Comparison of ENCODE assay signal across 9 mouse cellular contexts in genomic region chr6:28420865-28421264, GRCm38 (mm10). TPM values are rescaled to one million over a fixed set of nuclear protein-coding genes. Genes with fewer than 3 reads are reported as not detected.
A peak's percentile ranks its signal among the peaks of the same experiment; 100 is the strongest.
DNase-seq lines count a peak whose midpoint lies in the region; ATAC-seq and TF ChIP-seq lines count a peak whose summit lies in the region.
"Had no signal": no experiment of that assay in that cellular context is flagged by ENCODE, and none has a peak within 500 bp of the region (broad histone marks: within the 10 kb centered on the region; RNA-seq: fewer than 3 reads in every experiment).

No protein-coding gene starts in this region.

- no peak overlapping the region for H3K27ac ChIP-seq in kidney, embryonic 14.5 days (ENCODE audit: low read depth, low read length)
- H3K27ac ChIP-seq in bone marrow macrophage, adult 2 months (ENCODE audit: insufficient read depth, low read depth, low read length): no peak overlapping the region
- H3K27ac ChIP-seq in hindbrain, embryonic 14.5 days: no peak overlapping the region
- no peak overlapping the region for H3K27ac ChIP-seq in midbrain, embryonic 13.5 days

- 19% methylated on average over 13 of the region's 13 CpGs for WGBS in kidney, embryonic 14.5 days
- WGBS in hindbrain, embryonic 14.5 days: 26% methylated on average over 13 of the region's 13 CpGs
- 26% methylated on average over 13 of the region's 13 CpGs for WGBS in midbrain, embryonic 13.5 days

- peak overlapping the region; percentile 71 for H3K4me3 ChIP-seq in kidney, embryonic 14.5 days (ENCODE audit: low read length)
- peak overlapping the region; percentile 80 for H3K4me3 ChIP-seq in bone marrow macrophage, adult 2 months (ENCODE audit: insufficient read depth, low read length)
- H3K4me3 ChIP-seq in hindbrain, embryonic 14.5 days (replicated peaks; ENCODE audit: low read length): peak overlapping the region; percentile 85
- H3K4me3 ChIP-seq in midbrain, embryonic 13.5 days (replicated peaks): peak overlapping the region; percentile 94

- no peak for DNase-seq in kidney, adult 18-20 months
- no peak for DNase-seq in hindbrain, embryonic 14.5 days (ENCODE audit: low spot score)
- DNase-seq in adrenal gland, postnatal 4 days (ENCODE audit: low spot score in 2 of 2): no peak
- DNase-seq in layer of hippocampus, postnatal 36 days: no peak

- no peak for TF ChIP-seq POLR2A in bone marrow macrophage, adult 2 months (IDR thresholded peaks at IDR 0.05; ENCODE audit: borderline replicate concordance, low read depth, low read length)

- peak overlapping the region; percentile 77 for H3K9ac ChIP-seq in kidney, embryonic 14.5 days (ENCODE audit: low read depth, low read length)
- H3K9ac ChIP-seq in hindbrain, embryonic 14.5 days: peak overlapping the region; percentile 74
- peak overlapping the region; percentile 87 for H3K9ac ChIP-seq in midbrain, embryonic 13.5 days (replicated peaks)

- H3K36me3 ChIP-seq in kidney, embryonic 14.5 days (ENCODE audit: control insufficient read depth, insufficient read depth, low read length): peaks cover 26% of the 10 kb centered on the region
- peaks cover 36% of the 10 kb centered on the region for H3K36me3 ChIP-seq in hindbrain, embryonic 14.5 days (replicated peaks; ENCODE audit: control insufficient read depth, insufficient read depth)
- H3K36me3 ChIP-seq in midbrain, embryonic 13.5 days: peaks cover 30% of the 10 kb centered on the region

- H3K9me3 ChIP-seq in kidney, embryonic 14.5 days (ENCODE audit: control insufficient read depth, low read length): no peaks in the 10 kb centered on the region
- H3K9me3 ChIP-seq in hindbrain, embryonic 14.5 days (ENCODE audit: control insufficient read depth, low read length): no peaks in the 10 kb centered on the region
- no peaks in the 10 kb centered on the region for H3K9me3 ChIP-seq in midbrain, embryonic 13.5 days

- H3K27me3 ChIP-seq in kidney, embryonic 14.5 days (ENCODE audit: control insufficient read depth, insufficient read depth, low read length): no peaks in the 10 kb centered on the region
- no peaks in the 10 kb centered on the region for H3K27me3 ChIP-seq in hindbrain, embryonic 14.5 days (ENCODE audit: control insufficient read depth, insufficient read depth, low read length)
- H3K27me3 ChIP-seq in midbrain, embryonic 13.5 days: no peaks in the 10 kb centered on the region

- H3K4me1 ChIP-seq in kidney, embryonic 14.5 days (ENCODE audit: control insufficient read depth, insufficient read depth, low read length): peaks cover 30% of the 10 kb centered on the region
- H3K4me1 ChIP-seq in bone marrow macrophage, adult 2 months (ENCODE audit: control insufficient read depth, insufficient read depth, low read length): peaks cover 26% of the 10 kb centered on the region
- H3K4me1 ChIP-seq in hindbrain, embryonic 14.5 days (replicated peaks; ENCODE audit: control insufficient read depth, insufficient read depth, low read length): peaks cover 33% of the 10 kb centered on the region
- H3K4me1 ChIP-seq in midbrain, embryonic 13.5 days (replicated peaks): peaks cover 47% of the 10 kb centered on the region

- peak overlapping the region; percentile 75 for H3K4me2 ChIP-seq in kidney, embryonic 14.5 days (replicated peaks; ENCODE audit: low read depth, low read length)
- peak overlapping the region; percentile 94 for H3K4me2 ChIP-seq in hindbrain, embryonic 14.5 days (replicated peaks)
- H3K4me2 ChIP-seq in midbrain, embryonic 13.5 days (replicated peaks): peak overlapping the region; percentile 100

- TF ChIP-seq CTCF in bone marrow macrophage, adult 2 months (IDR thresholded peaks at IDR 0.05; ENCODE audit: low read depth, low read length): no peak

- ATAC-seq in kidney, embryonic 14.5 days (ENCODE audit: low FRiP score, low TSS enrichment): no peak
- ATAC-seq in hindbrain, embryonic 14.5 days (ENCODE audit: low FRiP score): no peak
- no peak for ATAC-seq in midbrain, embryonic 13.5 days
- ATAC-seq in monocyte, adult 5-6 weeks (replicated peaks; ENCODE audit: insufficient number of reproducible peaks, low FRiP score, low TSS enrichment, poor library complexity, severe bottlenecking): no peak

RNA-seq across cellular contexts. Expression of gene Arf5, which starts 2.5 kb away (rescaled TPM):
- 283 and 293 TPM in 2 replicates for polyA plus RNA-seq in kidney, embryonic 14.5 days (2014; fragmentation: Nextera tagmentation; extraction: Ambion mirVana)
- 152 and 156 TPM in 2 replicates for polyA plus RNA-seq in bone marrow macrophage, adult 2 months (2012; ENCODE audit: insufficient read depth, insufficient read length, missing spikeins)
- polyA plus RNA-seq in hindbrain, embryonic 14.5 days (2014; fragmentation: Nextera tagmentation; extraction: Ambion mirVana): 417 and 419 TPM in 2 replicates
- 357 and 363 TPM in 2 replicates for polyA plus RNA-seq in midbrain, embryonic 13.5 days (2015; fragmentation: Nextera tagmentation; extraction: Ambion mirVana)
- total RNA-seq in monocyte, adult 5-6 weeks (2017): 29.5 to 45.0 TPM (median 41.6 TPM) in 3 replicates
- 100 to 1,000 TPM; 202 to 211 TPM for total RNA-seq in adrenal gland, postnatal 4 days (2021)
- 100 to 1,000 TPM; 272 to 305 TPM for total RNA-seq in layer of hippocampus, postnatal 36 days (2021)

RNA-seq across cellular contexts. Expression of gene Fscn3, which starts 6.7 kb away (rescaled TPM):
- polyA plus RNA-seq in kidney, embryonic 14.5 days (2014; fragmentation: Nextera tagmentation; extraction: Ambion mirVana): not detected in 2 replicates
- polyA plus RNA-seq in bone marrow macrophage, adult 2 months (2012; ENCODE audit: insufficient read depth, insufficient read length, missing spikeins): not detected in 2 replicates
- polyA plus RNA-seq in hindbrain, embryonic 14.5 days (2014; fragmentation: Nextera tagmentation; extraction: Ambion mirVana): not detected in 2 replicates
- polyA plus RNA-seq in midbrain, embryonic 13.5 days (2015; fragmentation: Nextera tagmentation; extraction: Ambion mirVana): 0.16 TPM in 1 of 2 replicates, not detected in the other
- total RNA-seq in monocyte, adult 5-6 weeks (2017): not detected in 3 replicates
- total RNA-seq in adrenal gland, postnatal 4 days (2021): not detected
- under 1 TPM in 1 of 2 experiments, not detected in 1; 0.17 TPM for total RNA-seq in layer of hippocampus, postnatal 36 days (2021)
- total RNA-seq: layer of hippocampus, adult 8-10 months had no signal

RNA-seq across cellular contexts. Expression of gene Gcc1, which starts 7.3 kb away (rescaled TPM):
- 4.8 and 8.0 TPM in 2 replicates for polyA plus RNA-seq in kidney, embryonic 14.5 days (2014; fragmentation: Nextera tagmentation; extraction: Ambion mirVana)
- 8.4 and 10.3 TPM in 2 replicates for polyA plus RNA-seq in bone marrow macrophage, adult 2 months (2012; ENCODE audit: insufficient read depth, insufficient read length, missing spikeins)
- polyA plus RNA-seq in hindbrain, embryonic 14.5 days (2014; fragmentation: Nextera tagmentation; extraction: Ambion mirVana): 8.6 and 10.2 TPM in 2 replicates
- polyA plus RNA-seq in midbrain, embryonic 13.5 days (2015; fragmentation: Nextera tagmentation; extraction: Ambion mirVana): 13.2 and 14.2 TPM in 2 replicates
- 19.5 to 31.0 TPM (median 23.3 TPM) in 3 replicates for total RNA-seq in monocyte, adult 5-6 weeks (2017)
- 10 to 100 TPM; 17.3 to 20.6 TPM for total RNA-seq in adrenal gland, postnatal 4 days (2021)
- total RNA-seq in layer of hippocampus, postnatal 36 days (2021): 10 to 100 TPM; 17.9 to 20.1 TPM

RNA-seq across cellular contexts. Expression of gene Zfp800, which starts 23.1 kb away (rescaled TPM):
- 22.7 and 23.2 TPM in 2 replicates for polyA plus RNA-seq in kidney, embryonic 14.5 days (2014; fragmentation: Nextera tagmentation; extraction: Ambion mirVana)
- polyA plus RNA-seq in bone marrow macrophage, adult 2 months (2012; ENCODE audit: insufficient read depth, insufficient read length, missing spikeins): 12.9 and 15.5 TPM in 2 replicates
- polyA plus RNA-seq in hindbrain, embryonic 14.5 days (2014; fragmentation: Nextera tagmentation; extraction: Ambion mirVana): 22.4 and 23.0 TPM in 2 replicates
- polyA plus RNA-seq in midbrain, embryonic 13.5 days (2015; fragmentation: Nextera tagmentation; extraction: Ambion mirVana): 24.1 and 28.6 TPM in 2 replicates
- total RNA-seq in monocyte, adult 5-6 weeks (2017): 56.7 to 59.9 TPM (median 59.8 TPM) in 3 replicates
- 10 to 100 TPM; 23.6 to 25.7 TPM for total RNA-seq in adrenal gland, postnatal 4 days (2021)
- total RNA-seq in layer of hippocampus, postnatal 36 days (2021): 10 to 100 TPM; 25.5 to 30.4 TPM

RNA-seq across cellular contexts. Expression of gene Pax4, which starts 28.3 kb away (rescaled TPM):
- not detected in 2 replicates for polyA plus RNA-seq in kidney, embryonic 14.5 days (2014; fragmentation: Nextera tagmentation; extraction: Ambion mirVana)
- polyA plus RNA-seq in bone marrow macrophage, adult 2 months (2012; ENCODE audit: insufficient read depth, insufficient read length, missing spikeins): not detected in 2 replicates
- not detected in 2 replicates for polyA plus RNA-seq in hindbrain, embryonic 14.5 days (2014; fragmentation: Nextera tagmentation; extraction: Ambion mirVana)
- not detected in 2 replicates for polyA plus RNA-seq in midbrain, embryonic 13.5 days (2015; fragmentation: Nextera tagmentation; extraction: Ambion mirVana)
- not detected in 3 replicates for total RNA-seq in monocyte, adult 5-6 weeks (2017)
- not detected for total RNA-seq in adrenal gland, postnatal 4 days (2021)
- not detected for total RNA-seq in layer of hippocampus, postnatal 36 days (2021)
- total RNA-seq: layer of hippocampus, adult 8-10 months had no signal
